Mouse (Mus musculus) ES-Bruce4 (cell line): ENCODE measurements around the gene Stmn1.

Experiments
- CTCF ChIP-seq: IDR thresholded peaks from one replicate; pipeline ENCODE4 v1.8.1; 2011; ENCODE audit warnings: low read depth, low read length
- EP300 ChIP-seq: IDR thresholded peaks from 2 replicates; pipeline ENCODE4 v1.6.1; 2011; ENCODE audit warnings: low read depth, low read length; ENCODE audit not compliant: insufficient read depth
- POLR2A ChIP-seq: IDR thresholded peaks from one replicate; pipeline ENCODE4 v1.8.1; 2011; ENCODE audit warnings: low read length; ENCODE audit not compliant: insufficient read depth

DNA sequence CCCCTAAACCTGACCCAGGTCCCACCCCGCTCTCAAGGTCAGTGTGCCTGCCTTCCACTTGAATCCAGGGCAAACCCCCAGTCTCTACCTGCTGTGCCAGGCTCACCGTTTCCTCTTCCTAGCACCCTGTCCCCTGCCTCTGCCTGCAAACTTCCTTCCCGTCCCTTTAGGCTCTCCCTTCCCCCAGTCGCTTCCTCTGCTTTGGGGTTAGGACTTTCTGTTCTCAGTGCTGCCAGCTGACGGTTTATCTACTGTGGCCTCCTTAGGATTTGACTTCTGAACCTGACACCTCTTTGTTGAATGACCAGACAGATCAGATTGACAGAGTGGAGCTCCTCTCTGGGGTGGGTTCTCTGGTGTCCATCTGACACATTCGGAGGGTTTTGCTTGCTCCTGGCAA, 12.8 kb upstream of the Stmn1 start:
- TF ChIP-seq POLR2A (no peak), CTCF (no peak), EP300 (no peak)
